Mouse (Mus musculus): Measurements from ENCODE around the gene Vegfd. TPM values are rescaled to one million over a fixed set of nuclear protein-coding genes. Genes with fewer than 3 reads are reported as not detected.

Vegfd gene
- polyA plus RNA-seq, 1 experiment = not detected

GRCm38 (mm10) chrX:164406133-164407022 is 33.2 kb downstream of the Vegfd start:
- TF ChIP-seq GATA1 (IDR thresholded peaks at IDR 0.05; ENCODE audit: low read length) = no peak

DNA sequence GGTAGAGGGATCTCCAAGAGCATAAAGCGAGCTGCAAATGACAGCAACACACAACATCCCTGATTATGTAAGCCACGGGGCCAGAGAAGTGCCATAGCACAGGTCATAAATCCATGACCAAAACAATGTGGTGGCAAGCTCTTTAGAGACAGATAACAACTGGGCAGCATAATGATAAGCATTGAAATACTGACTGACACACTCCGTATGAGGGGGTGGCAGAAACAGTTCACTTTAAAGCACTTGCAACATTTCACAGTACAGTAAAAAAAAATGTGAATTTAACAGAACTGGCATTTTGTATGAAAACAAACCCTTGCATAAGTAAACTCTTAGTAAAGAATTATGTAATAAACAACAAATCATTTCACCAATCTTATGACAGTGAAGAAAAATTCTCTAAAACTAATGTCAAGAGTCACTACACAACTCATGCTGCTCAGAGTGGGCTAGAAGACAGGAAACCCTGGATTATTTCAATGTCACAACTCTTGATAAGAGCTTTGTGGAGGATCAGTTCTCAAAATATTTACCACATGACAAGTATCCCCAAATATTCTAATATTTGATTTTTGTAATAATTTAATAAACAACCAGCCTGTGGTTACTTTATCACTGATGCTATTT is 35.2 kb downstream of the Vegfd start:
- no peak for TF ChIP-seq GATA1 (IDR thresholded peaks at IDR 0.05; ENCODE audit: low read length)

GRCm38 (mm10) chrX:164410562-164410961 is 37.4 kb downstream of the Vegfd start:
- no peak for TF ChIP-seq GATA1 (IDR thresholded peaks at IDR 0.05; ENCODE audit: low read length)

- no peak for TF ChIP-seq GATA1 (IDR thresholded peaks at IDR 0.05; ENCODE audit: low read length)
Measured at GRCm38 (mm10) chrX:164416803-164417202, 43.6 kb downstream of the Vegfd start.

GRCm38 (mm10) chrX:164418008-164418407 is 44.8 kb downstream of the Vegfd start:
- no peak for TF ChIP-seq GATA1 (IDR thresholded peaks at IDR 0.05; ENCODE audit: low read length)

DNA sequence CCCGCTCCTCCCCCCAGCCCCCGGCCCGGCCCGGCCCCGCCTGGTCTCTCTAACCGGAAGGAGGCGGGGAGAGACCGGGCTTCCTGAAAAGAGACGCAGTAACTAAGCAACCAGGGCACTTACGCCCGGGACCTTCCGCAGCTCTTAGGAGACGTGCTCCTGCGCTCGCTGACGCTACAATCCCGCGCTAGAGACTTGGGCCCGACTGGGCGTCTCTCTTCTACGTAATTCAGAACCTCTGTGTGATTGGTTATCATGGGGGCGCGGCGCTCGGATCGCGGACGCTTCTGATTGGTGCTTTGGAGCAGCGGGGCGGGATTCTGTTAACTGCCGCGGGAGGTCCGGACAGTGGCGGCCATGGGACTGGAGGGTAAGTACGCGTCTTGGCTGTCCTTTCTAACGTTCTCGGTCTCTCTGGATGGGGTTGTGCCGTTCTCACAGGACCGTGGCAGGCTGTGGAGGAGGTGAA is 46.3 kb downstream of the Vegfd start, which contains the start of gene Piga:
TSS of gene Piga (plus strand) at position 317 of the 469 bp plus-strand sequence.
- no peak for TF ChIP-seq GATA1 (IDR thresholded peaks at IDR 0.05; ENCODE audit: low read length)

DNA sequence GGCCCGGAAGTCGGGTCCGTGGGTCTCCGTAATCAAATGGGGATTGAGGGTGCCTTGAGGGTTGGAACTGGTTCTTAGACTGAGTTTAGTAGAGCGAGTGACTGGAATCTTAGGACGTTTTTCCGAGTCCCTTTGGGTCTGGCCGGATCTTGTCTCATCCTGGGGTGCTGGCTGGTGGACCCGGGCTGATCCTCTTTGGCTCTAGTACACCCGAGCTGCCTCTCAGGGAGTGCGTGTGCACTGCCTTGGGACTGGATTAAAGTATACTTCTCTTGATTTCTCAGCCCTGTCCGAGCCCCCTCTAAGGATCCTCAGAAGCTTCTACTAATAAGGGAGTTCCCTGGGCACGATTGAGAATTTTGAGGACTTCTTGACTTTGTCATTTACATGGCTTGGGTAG is 46.8 kb downstream of the Vegfd start:
- no peak for TF ChIP-seq GATA1 (IDR thresholded peaks at IDR 0.05; ENCODE audit: low read length)

DNA sequence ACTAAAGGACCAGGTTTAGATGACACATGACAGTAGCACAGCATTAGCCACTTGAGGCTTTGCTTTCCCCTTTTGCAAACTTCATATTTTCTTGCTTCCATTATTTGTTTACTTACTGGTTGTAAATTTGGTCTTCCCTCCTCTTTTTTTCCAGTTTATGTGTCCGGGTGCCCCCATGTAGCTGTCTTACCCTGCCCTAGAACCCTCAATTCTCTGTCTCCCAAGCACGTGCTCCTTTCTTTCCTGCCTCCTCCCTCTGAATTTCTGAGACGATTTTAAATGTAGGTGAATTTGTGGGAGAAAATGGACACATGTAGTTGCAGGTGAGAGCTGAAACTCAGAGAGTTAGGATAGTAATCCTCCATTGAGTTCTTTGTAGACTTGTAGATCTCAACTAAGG is 47.3 kb downstream of the Vegfd start:
- TF ChIP-seq GATA1 (IDR thresholded peaks at IDR 0.05; ENCODE audit: low read length) = no peak

GRCm38 (mm10) chrX:164424821-164425220 is 51.6 kb downstream of the Vegfd start:
- TF ChIP-seq GATA1 (IDR thresholded peaks at IDR 0.05; ENCODE audit: low read length) = no peak

- TF ChIP-seq GATA1 (IDR thresholded peaks at IDR 0.05; ENCODE audit: low read length) = no peak
Measured at GRCm38 (mm10) chrX:164427295-164427694, 54.1 kb downstream of the Vegfd start.

GRCm38 (mm10) chrX:164428224-164428623 is 55.0 kb downstream of the Vegfd start:
- TF ChIP-seq GATA1 (IDR thresholded peaks at IDR 0.05; ENCODE audit: low read length) = no peak

GRCm38 (mm10) chrX:164430621-164431020 is 57.4 kb downstream of the Vegfd start:
- no peak for TF ChIP-seq GATA1 (IDR thresholded peaks at IDR 0.05; ENCODE audit: low read length)

- TF ChIP-seq GATA1 (IDR thresholded peaks at IDR 0.05; ENCODE audit: low read length) = no peak
Measured at GRCm38 (mm10) chrX:164431133-164431532, 58.0 kb downstream of the Vegfd start.

GRCm38 (mm10) chrX:164431541-164431940 is 58.4 kb downstream of the Vegfd start:
- no peak for TF ChIP-seq GATA1 (IDR thresholded peaks at IDR 0.05; ENCODE audit: low read length)

DNA sequence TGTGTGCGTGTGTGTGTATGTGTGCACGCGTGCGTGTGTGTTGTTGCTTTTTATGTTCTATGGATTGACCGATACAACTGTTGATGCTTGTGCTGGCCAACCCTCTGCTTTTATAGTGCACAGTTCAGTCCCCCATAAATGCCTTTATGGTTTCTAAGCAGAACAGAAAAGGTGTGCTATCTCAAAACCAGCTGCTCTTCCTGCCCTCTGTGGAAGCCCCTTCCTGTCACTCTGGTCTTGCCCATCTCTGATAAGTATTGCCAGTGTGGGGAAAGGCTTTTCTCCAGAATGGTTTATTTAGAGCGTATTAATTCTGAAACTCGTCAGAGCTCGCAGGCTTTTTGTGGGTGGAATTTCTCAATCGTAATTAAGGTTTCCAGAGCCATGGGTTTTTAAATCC is 59.5 kb downstream of the Vegfd start:
- TF ChIP-seq GATA1 (IDR thresholded peaks at IDR 0.05; ENCODE audit: low read length) = no peak

- TF ChIP-seq GATA1 (IDR thresholded peaks at IDR 0.05; ENCODE audit: low read length) = no peak
Measured at GRCm38 (mm10) chrX:164436709-164437108, 63.5 kb downstream of the Vegfd start, which contains the start of gene Asb11. Gene Asb11 (plus strand): TSS chrX:164436994.
